Mouse (Mus musculus): Measurements from ENCODE around the gene Nf1. TPM values are rescaled to one million over a fixed set of nuclear protein-coding genes. Genes with fewer than 3 reads are reported as not detected.
"Not testable (repeated sequence)": the region's sequence is repeated elsewhere in the genome, so short reads cannot be mapped to it uniquely, and the experiment has no call there.

Gene Nf1
- polyA plus RNA-seq (2015; fragmentation: Nextera tagmentation; extraction: Ambion mirVana): 3.6 and 3.7 TPM in 2 replicates

GRCm38 (mm10) chr11:79339234-79339807 lies at the start of gene Nf1:
TSS of gene Nf1 (plus strand) at chr11:79339693.
- Histone ChIP-seq H3K9me3 (replicated peaks) (no peaks in the 10 kb centered on the region), H3K27me3 (no peaks in the 10 kb centered on the region), H3K9ac (peak within 1 kb of the TSS; percentile 94), H3K27ac (peak within 1 kb of the TSS; percentile 93), H3K36me3 (no peaks in the 10 kb centered on the region), H3K4me1 (replicated peaks) (peaks cover 28% of the 10 kb centered on the region), H3K4me2 (peak within 1 kb of the TSS; percentile 82), H3K4me3 (peak within 1 kb of the TSS; percentile 89)
- ATAC-seq (replicated peaks; ENCODE audit: insufficient number of reproducible peaks, insufficient read depth, low FRiP score, low read depth): peak; percentile 91
- WGBS: 0% methylated on average over 44 of the region's 49 CpGs

- 43% methylated on average over 2 of the region's 2 CpGs for WGBS
- no peaks in the 10 kb centered on the region for H3K27me3 ChIP-seq
- no peak overlapping the region for H3K4me3 ChIP-seq
- H3K9me3 ChIP-seq (replicated peaks): no peaks in the 10 kb centered on the region
- no peaks in the 10 kb centered on the region for H3K36me3 ChIP-seq
- no peak overlapping the region for H3K4me2 ChIP-seq
- ATAC-seq (replicated peaks; ENCODE audit: insufficient number of reproducible peaks, insufficient read depth, low FRiP score, low read depth): no peak
- H3K4me1 ChIP-seq (replicated peaks): peaks cover 26% of the 10 kb centered on the region
- no peak overlapping the region for H3K27ac ChIP-seq
- H3K9ac ChIP-seq: no peak overlapping the region
Measured at GRCm38 (mm10) chr11:79290473-79290872, 49.0 kb upstream of the Nf1 start.

- H3K27me3 ChIP-seq: no peaks in the 10 kb centered on the region
- no peak overlapping the region for H3K9ac ChIP-seq
- H3K9me3 ChIP-seq (replicated peaks): no peaks in the 10 kb centered on the region
- H3K4me3 ChIP-seq: no peak overlapping the region
- H3K4me1 ChIP-seq (replicated peaks): peaks cover 18% of the 10 kb centered on the region
- H3K4me2 ChIP-seq: no peak overlapping the region
- WGBS: 50% methylated on average over 5 of the region's 5 CpGs
- no peaks in the 10 kb centered on the region for H3K36me3 ChIP-seq
- no peak overlapping the region for H3K27ac ChIP-seq
- ATAC-seq (replicated peaks; ENCODE audit: insufficient number of reproducible peaks, insufficient read depth, low FRiP score, low read depth): no peak
Measured at GRCm38 (mm10) chr11:79291651-79292050, 47.8 kb upstream of the Nf1 start.

DNA sequence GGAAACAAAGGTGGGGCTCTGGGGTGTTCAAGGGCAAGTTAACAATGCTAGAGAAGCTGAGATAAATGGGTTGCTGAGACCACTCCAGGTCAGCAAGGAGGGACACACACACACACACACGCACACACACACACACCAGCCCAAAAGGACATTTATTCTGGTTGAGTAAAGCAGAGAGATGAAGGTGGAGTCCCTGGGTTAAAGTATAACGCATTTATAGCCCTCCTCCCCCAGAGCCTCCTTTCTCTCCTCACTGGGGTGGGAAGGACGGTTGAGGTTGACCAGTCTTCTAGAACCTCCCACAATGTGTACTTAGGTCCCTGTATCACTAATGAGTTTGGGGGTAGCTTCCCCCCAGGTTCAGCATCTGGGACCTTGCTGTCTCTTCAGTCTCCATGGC lies 47.4 kb upstream of the Nf1 start:
- Histone ChIP-seq H3K4me1 (replicated peaks) (peaks cover 18% of the 10 kb centered on the region), H3K4me3 (no peak overlapping the region), H3K36me3 (no peaks in the 10 kb centered on the region), H3K9me3 (replicated peaks) (no peaks in the 10 kb centered on the region), H3K4me2 (no peak overlapping the region), H3K27me3 (no peaks in the 10 kb centered on the region), H3K9ac (no peak overlapping the region), H3K27ac (no peak overlapping the region)
- no peak for ATAC-seq (replicated peaks; ENCODE audit: insufficient number of reproducible peaks, insufficient read depth, low FRiP score, low read depth)
- 70% methylated on average over 3 of the region's 3 CpGs for WGBS

GRCm38 (mm10) chr11:79293025-79293424 lies 46.5 kb upstream of the Nf1 start:
- no peaks in the 10 kb centered on the region for H3K36me3 ChIP-seq
- no peak overlapping the region for H3K27ac ChIP-seq
- no peak for ATAC-seq (replicated peaks; ENCODE audit: insufficient number of reproducible peaks, insufficient read depth, low FRiP score, low read depth)
- H3K4me3 ChIP-seq: no peak overlapping the region
- 85% methylated on average over 3 of the region's 3 CpGs for WGBS
- peaks cover 18% of the 10 kb centered on the region for H3K4me1 ChIP-seq (replicated peaks)
- no peaks in the 10 kb centered on the region for H3K9me3 ChIP-seq (replicated peaks)
- H3K27me3 ChIP-seq: no peaks in the 10 kb centered on the region
- no peak overlapping the region for H3K9ac ChIP-seq
- H3K4me2 ChIP-seq: no peak overlapping the region

DNA sequence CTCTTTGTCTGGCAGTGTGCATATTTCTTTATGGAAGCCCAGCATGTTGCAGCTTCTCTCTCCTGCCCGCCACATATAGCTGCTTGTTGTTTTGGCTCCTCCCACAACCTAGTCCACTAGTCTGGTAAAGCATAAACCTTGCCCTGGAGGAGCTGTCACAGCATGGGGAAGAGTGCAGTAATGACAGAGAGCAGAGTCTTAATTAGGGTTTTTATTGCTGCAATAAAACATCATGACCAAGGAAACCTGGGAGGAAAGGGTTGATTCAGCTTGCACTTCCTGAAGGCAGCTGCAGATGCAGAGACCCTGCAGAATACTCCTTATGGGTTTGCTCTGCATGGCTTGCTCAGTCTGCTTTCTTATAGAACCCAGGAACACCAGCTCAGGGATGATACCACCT lies 45.5 kb upstream of the Nf1 start:
- H3K27ac ChIP-seq: no peak overlapping the region
- no peaks in the 10 kb centered on the region for H3K27me3 ChIP-seq
- no peak overlapping the region for H3K4me2 ChIP-seq
- no peaks in the 10 kb centered on the region for H3K9me3 ChIP-seq (replicated peaks)
- no peak overlapping the region for H3K4me3 ChIP-seq
- H3K9ac ChIP-seq: no peak overlapping the region
- no peaks in the 10 kb centered on the region for H3K36me3 ChIP-seq
- no peak for ATAC-seq (replicated peaks; ENCODE audit: insufficient number of reproducible peaks, insufficient read depth, low FRiP score, low read depth)
- peaks cover 11% of the 10 kb centered on the region for H3K4me1 ChIP-seq (replicated peaks)
- 46% methylated on average over 1 of the region's 1 CpGs for WGBS

DNA sequence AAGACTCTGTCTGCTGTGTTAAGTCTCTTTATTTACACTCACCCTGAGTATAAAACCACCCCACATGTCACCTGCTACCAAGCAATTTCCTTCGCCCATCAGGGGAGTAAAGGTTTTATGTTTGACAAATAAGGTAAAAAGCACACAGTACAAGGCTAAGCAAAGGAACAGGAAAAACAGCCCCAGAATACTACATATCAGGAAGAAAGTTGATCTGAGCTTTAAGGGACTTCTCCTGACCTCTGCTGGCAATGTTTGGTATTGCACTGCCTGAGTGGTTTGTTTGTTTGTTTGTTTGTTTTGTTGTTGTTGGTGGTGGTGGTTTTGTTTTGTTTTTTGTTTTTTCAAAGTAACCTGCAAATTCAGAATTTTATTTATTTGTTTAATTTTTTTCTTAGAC lies 43.3 kb upstream of the Nf1 start:
- no peak overlapping the region for H3K4me2 ChIP-seq
- H3K36me3 ChIP-seq: no peaks in the 10 kb centered on the region
- H3K27me3 ChIP-seq: no peaks in the 10 kb centered on the region
- no peak for ATAC-seq (replicated peaks; ENCODE audit: insufficient number of reproducible peaks, insufficient read depth, low FRiP score, low read depth)
- no peak overlapping the region for H3K27ac ChIP-seq
- 0 out of 2 replicates have a peak, but pooled peaks cover 2% of the 10 kb centered on the region for H3K4me1 ChIP-seq (replicated peaks)
- H3K4me3 ChIP-seq: no peak overlapping the region
- no peak overlapping the region for H3K9ac ChIP-seq
- no peaks in the 10 kb centered on the region for H3K9me3 ChIP-seq (replicated peaks)
- WGBS: 48% methylated on average over 1 of the region's 1 CpGs

DNA sequence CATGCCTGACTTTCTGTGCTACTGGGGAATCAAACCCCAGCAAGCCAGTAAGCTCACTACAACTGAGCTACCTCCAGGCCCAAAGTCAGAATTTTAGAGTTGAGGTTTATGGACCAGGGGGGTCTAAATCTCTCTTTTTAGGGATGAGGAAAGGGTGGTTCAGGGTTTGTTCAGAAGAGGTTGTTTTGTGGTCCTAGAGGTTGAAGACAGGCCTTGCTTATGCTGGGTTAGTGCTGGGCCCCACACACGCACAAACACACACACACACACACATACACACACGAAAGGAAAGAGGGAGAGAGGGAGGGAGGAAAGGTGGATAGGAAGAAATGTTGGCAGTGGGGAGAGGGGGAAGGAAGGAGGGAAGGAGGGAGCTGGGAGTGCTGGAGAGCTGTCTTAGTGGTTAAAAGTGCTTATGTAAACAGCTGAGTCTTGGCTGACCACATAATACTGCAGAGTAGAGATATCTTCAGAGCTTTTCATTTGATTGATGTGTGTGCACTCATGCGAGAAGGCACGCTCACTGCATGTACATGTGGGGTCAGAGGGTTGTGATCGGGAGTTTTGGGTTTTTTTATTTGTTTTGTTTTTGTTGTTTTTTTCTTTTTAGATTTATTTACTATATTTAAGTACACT lies 42.5 kb upstream of the Nf1 start, which contains the start of gene Gm9964:
Gene Gm9964 (minus strand): TSS at position 51 of the 636 bp plus-strand sequence.
- Histone ChIP-seq H3K9me3 (replicated peaks) (no peaks in the 10 kb centered on the region), H3K36me3 (no peaks in the 10 kb centered on the region), H3K9ac (no peak within 1 kb of the TSS), H3K4me2 (no peak within 1 kb of the TSS), H3K27me3 (no peaks in the 10 kb centered on the region), H3K4me1 (replicated peaks) (no peaks in the 10 kb centered on the region), H3K4me3 (no peak within 1 kb of the TSS), H3K27ac (no peak within 1 kb of the TSS)
- WGBS: 72% methylated on average over 5 of the region's 5 CpGs
- no peak for ATAC-seq (replicated peaks; ENCODE audit: insufficient number of reproducible peaks, insufficient read depth, low FRiP score, low read depth)

GRCm38 (mm10) chr11:79299719-79300431 lies 39.6 kb upstream of the Nf1 start:
- 65% methylated on average over 9 of the region's 9 CpGs for WGBS

DNA sequence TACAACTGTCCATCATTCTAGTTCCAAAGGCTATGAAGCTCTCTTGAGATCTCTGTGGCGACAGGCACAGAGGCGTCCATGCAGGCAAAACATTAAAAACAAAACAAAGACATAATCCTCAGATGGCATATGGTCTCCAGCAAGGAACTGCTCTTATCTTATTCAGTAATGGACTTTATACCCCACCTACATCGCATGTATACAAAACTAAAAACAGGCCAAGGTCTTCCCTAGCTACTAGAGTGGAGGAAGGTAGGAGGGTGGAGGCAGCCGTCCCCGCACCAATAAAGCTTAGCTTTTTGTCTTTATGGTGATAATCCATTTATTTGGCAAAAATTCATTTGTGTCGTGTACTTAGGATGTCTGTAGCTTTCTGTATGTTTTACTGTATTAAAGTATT lies 36.4 kb upstream of the Nf1 start:
- H3K27ac ChIP-seq: no peak overlapping the region
- H3K4me2 ChIP-seq: no peak overlapping the region
- H3K9me3 ChIP-seq (replicated peaks): no peaks in the 10 kb centered on the region
- 80% methylated on average over 6 of the region's 6 CpGs for WGBS
- ATAC-seq (replicated peaks; ENCODE audit: insufficient number of reproducible peaks, insufficient read depth, low FRiP score, low read depth): no peak
- H3K36me3 ChIP-seq: no peaks in the 10 kb centered on the region
- H3K9ac ChIP-seq: no peak overlapping the region
- H3K27me3 ChIP-seq: no peaks in the 10 kb centered on the region
- no peak overlapping the region for H3K4me3 ChIP-seq
- peaks cover 26% of the 10 kb centered on the region for H3K4me1 ChIP-seq (replicated peaks)

More at GRCm38 (mm10) chr11:79299719-79300431, 39.6 kb upstream of the Nf1 start:
- ATAC-seq (replicated peaks; ENCODE audit: insufficient number of reproducible peaks, insufficient read depth, low FRiP score, low read depth): no peak
- Histone ChIP-seq H3K4me1 (replicated peaks) (no peaks in the 10 kb centered on the region), H3K4me3 (no peak overlapping the region), H3K27me3 (no peaks in the 10 kb centered on the region), H3K27ac (no peak overlapping the region), H3K4me2 (no peak overlapping the region), H3K9me3 (replicated peaks) (no peaks in the 10 kb centered on the region), H3K36me3 (no peaks in the 10 kb centered on the region), H3K9ac (no peak overlapping the region)

- not testable (repeated sequence) for H3K4me2 ChIP-seq; ATAC-seq (replicated peaks; ENCODE audit: insufficient number of reproducible peaks, insufficient read depth, low FRiP score, low read depth)
- WGBS: 87% methylated on average over 4 of the region's 4 CpGs
Measured at GRCm38 (mm10) chr11:79304245-79304644, 35.2 kb upstream of the Nf1 start.

More at GRCm38 (mm10) chr11:79304245-79304644, 35.2 kb upstream of the Nf1 start:
- H3K9ac ChIP-seq; H3K4me3 ChIP-seq; H3K27ac ChIP-seq; H3K9me3 ChIP-seq (replicated peaks); H3K36me3 ChIP-seq; H3K27me3 ChIP-seq: not testable (repeated sequence)
- peaks cover 28% of the 10 kb centered on the region for H3K4me1 ChIP-seq (replicated peaks)

Data from heart, embryonic 15.5 days (tissue).